Mouse (Mus musculus) heart, embryonic 16.5 days (tissue): ENCODE data around the gene Hbq1b. TPM values are rescaled to one million over a fixed set of nuclear protein-coding genes. Genes with fewer than 3 reads are reported as not detected.

Experiments
- ATAC-seq: fragments of 200-750 bp; cut with Nextera tagmentation; replicated peaks from 2 replicates; pipeline ENCODE4 v1.8.0; 2017; ENCODE audit warnings: moderate number of reproducible peaks; ENCODE audit not compliant: insufficient read depth, low FRiP score; ENCODE audit errors: extremely low read depth
- H3K27ac ChIP-seq: fragments of 300-500 bp; sonication (generic); 2 replicates; pipeline ENCODE4 v1.5.1; 2014; ENCODE audit warnings: mild to moderate bottlenecking, low read length, control low read depth, moderate library complexity
- H3K27me3 ChIP-seq: fragments of 300-500 bp; sonication (generic); 2 replicates; pipeline ENCODE4 v1.6.1; 2014; ENCODE audit warnings: low read length, mixed read lengths; ENCODE audit not compliant: control insufficient read depth, insufficient read depth
- H3K36me3 ChIP-seq: fragments of 300-500 bp; sonication (generic); 2 replicates; pipeline ENCODE4 v1.6.1; 2014; ENCODE audit not compliant: control insufficient read depth, insufficient read depth
- H3K4me1 ChIP-seq: fragments of 300-500 bp; sonication (generic); 2 replicates; pipeline ENCODE4 v1.6.1; 2014; ENCODE audit warnings: low read length, mixed read lengths; ENCODE audit not compliant: control insufficient read depth, insufficient read depth
- H3K4me2 ChIP-seq: fragments of 300-500 bp; sonication (generic); 2 replicates; pipeline ENCODE4 v1.6.1; 2014; ENCODE audit warnings: low read depth, mild to moderate bottlenecking, control low read depth, low read length
- H3K4me3 ChIP-seq: fragments of 300-500 bp; sonication (generic); 2 replicates; pipeline ENCODE4 v1.5.1; 2014; ENCODE audit warnings: mild to moderate bottlenecking, control low read depth, low read length
- H3K9ac ChIP-seq: fragments of 300-500 bp; sonication (generic); 2 replicates; pipeline ENCODE4 v1.6.1; 2014; ENCODE audit warnings: low read length, control low read depth
- H3K9me3 ChIP-seq: fragments of 300-500 bp; sonication (generic); replicated peaks from 2 replicates; pipeline ENCODE4 v1.6.1; 2016; ENCODE audit warnings: low read length; ENCODE audit not compliant: control insufficient read depth
- WGBS: fragments of 180-500 bp; shearing (Covaris S2); extraction: QIAGEN DNeasy Blood & Tissue Kit; methylation state at CpG from one replicate; pipeline ENCODE4 v1.1.7; 2014; 5-methylcytosine and 5-hydroxymethylcytosine counted together
- polyA plus RNA-seq: library from polyadenylated mRNA; unstranded; fragments of >200 nt; fragmentation: Nextera tagmentation; extraction: Ambion mirVana; gene quantifications from 2 replicates; pipeline ENCODE4 v1.2.1, GENCODE M21; 2015

Gene Hbq1b
- polyA plus RNA-seq, 1 experiment from 2014 or later = 1.7 TPM

DNA sequence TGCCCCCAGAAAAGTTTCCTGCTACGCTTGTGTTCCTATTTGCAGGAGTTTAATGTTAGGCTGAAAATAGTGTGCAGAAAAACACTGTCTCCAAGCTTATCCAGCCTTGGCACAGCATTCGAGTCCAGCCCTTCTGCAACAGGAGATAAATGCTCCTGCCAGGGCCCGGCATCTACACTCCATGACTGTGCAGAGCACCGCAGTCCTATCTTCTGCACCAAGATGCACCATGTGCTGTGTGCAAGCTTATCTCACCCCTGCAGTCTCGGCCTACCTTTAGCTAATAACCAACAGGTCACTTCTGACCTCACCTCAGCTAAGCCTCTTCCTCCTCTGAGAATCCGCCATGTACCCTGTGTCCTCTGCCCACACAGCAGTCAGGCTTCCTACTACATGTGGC, 41.2 kb upstream of the Hbq1b start:
- Histone ChIP-seq H3K27ac (no peak overlapping the region), H3K36me3 (peaks cover 18% of the 10 kb centered on the region), H3K9ac (no peak overlapping the region), H3K9me3 (no peaks in the 10 kb centered on the region), H3K27me3 (no peaks in the 10 kb centered on the region), H3K4me2 (no peak overlapping the region), H3K4me1 (peaks cover 8% of the 10 kb centered on the region; the same call in 1 of the 2 replicates), H3K4me3 (no peak overlapping the region)
- no peak for ATAC-seq
- WGBS = 90% methylated on average over 6 of the region's 6 CpGs

DNA sequence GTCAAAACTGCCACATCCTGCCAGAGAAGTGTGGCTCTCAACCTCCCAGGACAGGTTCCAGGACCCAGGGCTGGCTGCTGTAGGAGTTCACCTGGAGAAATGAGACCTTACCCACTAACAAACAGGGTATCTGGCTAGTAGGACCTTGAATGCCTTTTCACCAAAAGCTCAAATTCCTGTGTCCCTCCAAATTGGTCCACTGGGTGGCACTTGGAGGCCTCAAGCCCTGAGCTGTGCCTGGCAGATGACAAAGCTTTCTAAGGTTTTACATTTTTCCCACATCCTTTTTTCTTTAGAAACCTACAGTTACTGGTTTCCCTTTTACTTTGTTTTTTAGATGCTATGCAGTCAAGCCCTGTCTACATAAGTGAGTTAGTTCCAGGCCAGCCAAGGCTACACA, 39.7 kb upstream of the Hbq1b start:
- peaks cover 18% of the 10 kb centered on the region for H3K36me3 ChIP-seq
- H3K9ac ChIP-seq = no peak overlapping the region
- no peak for ATAC-seq
- H3K4me3 ChIP-seq = no peak overlapping the region
- no peak overlapping the region for H3K4me2 ChIP-seq
- peaks cover 8% of the 10 kb centered on the region; the same call in 1 of the 2 replicates for H3K4me1 ChIP-seq
- no peaks in the 10 kb centered on the region for H3K27me3 ChIP-seq
- H3K27ac ChIP-seq = no peak overlapping the region
- no peaks in the 10 kb centered on the region for H3K9me3 ChIP-seq

DNA sequence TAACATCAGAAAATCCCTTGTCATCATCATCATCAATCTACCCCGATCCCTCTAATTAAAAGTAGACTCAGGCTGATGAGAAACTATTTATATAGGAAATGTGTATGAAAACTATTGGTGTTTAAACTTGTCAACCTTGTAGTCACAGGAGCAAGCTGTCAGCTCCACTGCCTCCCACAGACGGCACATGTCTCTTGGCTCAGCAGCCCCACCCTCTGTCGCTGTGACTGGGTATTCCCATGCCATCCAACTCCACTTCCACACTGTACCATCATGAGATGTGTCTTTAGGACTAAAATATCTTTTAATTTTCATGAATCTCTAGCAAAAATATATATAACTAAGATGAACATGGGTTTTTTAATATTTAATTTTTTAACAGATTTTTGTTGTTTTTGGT, 38.4 kb upstream of the Hbq1b start:
- Histone ChIP-seq H3K4me3 (no peak overlapping the region), H3K27ac (no peak overlapping the region), H3K4me2 (no peak overlapping the region), H3K4me1 (peaks cover 7% of the 10 kb centered on the region; the same call in 1 of the 2 replicates), H3K36me3 (peaks cover 18% of the 10 kb centered on the region), H3K9me3 (no peaks in the 10 kb centered on the region), H3K9ac (no peak overlapping the region), H3K27me3 (no peaks in the 10 kb centered on the region)
- 80% methylated on average over 3 of the region's 3 CpGs for WGBS
- ATAC-seq = no peak

DNA sequence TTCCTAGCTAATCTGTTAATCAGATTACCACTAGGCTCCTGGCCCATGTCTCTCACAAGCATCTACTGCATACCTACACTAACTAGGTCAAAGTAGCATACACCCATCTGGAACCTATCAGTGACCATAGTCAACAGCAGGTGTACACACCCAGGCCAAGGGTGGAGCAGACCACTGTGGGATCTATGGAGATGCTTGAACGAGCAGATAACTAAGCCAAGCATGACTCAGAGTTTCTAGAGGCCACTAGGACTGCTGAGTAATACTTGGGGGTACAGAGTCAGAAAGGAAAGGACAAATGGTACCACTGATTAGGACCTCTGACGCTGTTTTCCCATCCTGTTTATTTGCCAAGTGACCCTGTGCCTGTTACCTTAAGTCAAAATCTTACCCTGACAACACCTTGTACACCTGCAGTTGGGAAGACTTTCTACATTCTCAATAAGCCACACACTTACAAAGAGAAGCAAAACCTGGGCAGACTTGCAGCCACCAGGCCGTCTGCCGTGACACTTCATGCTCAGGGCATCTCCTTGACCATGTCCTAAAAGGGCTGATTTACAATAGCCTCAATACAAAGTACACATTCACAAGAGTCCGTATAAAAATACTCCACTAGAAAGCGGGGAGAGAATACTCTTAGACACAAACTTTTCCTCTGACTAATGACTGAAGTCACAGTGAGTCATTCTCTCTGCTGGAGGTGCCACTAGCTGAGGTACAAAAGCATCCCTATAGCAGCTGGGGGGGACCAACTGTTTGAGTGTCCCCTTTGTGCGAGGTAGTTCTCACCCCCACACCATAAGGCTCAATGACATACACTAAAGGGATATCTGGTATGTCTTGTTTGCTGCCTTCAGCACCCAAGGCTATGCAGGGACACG, 35.6 kb upstream of the Hbq1b start:
- WGBS = 86% methylated on average over 8 of the region's 8 CpGs
- Histone ChIP-seq H3K27me3 (no peaks in the 10 kb centered on the region), H3K36me3 (peaks cover 23% of the 10 kb centered on the region), H3K27ac (no peak overlapping the region), H3K4me1 (no peaks in the 10 kb centered on the region), H3K9me3 (no peaks in the 10 kb centered on the region), H3K4me3 (no peak overlapping the region), H3K9ac (no peak overlapping the region), H3K4me2 (no peak overlapping the region)
- ATAC-seq = no peak

DNA sequence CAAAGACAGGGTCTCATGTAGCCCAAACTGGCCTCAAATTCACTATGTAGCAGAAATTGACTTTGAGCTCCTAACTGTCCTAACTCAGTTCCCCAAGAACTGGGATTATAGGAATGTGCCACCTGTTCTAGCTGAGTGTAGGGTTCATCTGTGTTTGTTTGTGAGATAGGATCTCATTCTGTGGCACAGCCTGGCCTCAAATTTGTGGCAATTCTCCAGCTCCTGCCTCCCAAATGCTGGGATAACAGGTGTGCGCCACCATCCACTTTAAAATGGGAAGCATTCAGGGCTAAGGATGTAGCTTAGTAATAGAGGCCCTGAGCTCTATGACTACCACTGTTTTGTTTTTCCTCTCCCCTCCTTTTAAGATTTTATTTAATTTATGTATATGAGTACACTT, 33.6 kb upstream of the Hbq1b start:
- ATAC-seq = no peak
- 96% methylated on average over 1 of the region's 1 CpGs for WGBS
- peaks cover 16% of the 10 kb centered on the region for H3K36me3 ChIP-seq
- H3K9ac ChIP-seq = no peak overlapping the region
- no peaks in the 10 kb centered on the region for H3K9me3 ChIP-seq
- no peaks in the 10 kb centered on the region for H3K27me3 ChIP-seq
- no peaks in the 10 kb centered on the region for H3K4me1 ChIP-seq
- H3K4me3 ChIP-seq = no peak overlapping the region
- no peak overlapping the region for H3K27ac ChIP-seq
- H3K4me2 ChIP-seq = no peak overlapping the region

DNA sequence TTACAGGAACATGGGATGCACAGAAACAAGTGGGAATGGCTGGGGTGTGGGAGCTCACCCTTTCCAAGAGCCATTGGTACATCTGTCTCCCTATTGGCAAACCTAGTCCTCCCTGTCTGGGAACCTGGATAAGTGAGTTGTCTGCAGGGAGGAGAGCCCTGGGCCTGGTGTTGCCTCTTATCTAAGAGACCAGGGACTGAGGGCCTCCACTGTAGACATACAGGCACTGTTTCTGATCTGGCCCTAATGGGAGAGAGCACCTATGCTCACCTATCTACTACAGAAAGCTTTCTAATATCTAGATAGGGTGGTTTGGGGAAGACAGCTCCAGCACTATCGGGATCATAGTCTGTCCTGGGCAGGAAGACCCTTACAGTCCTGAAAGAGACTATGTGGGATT, 30.6 kb upstream of the Hbq1b start:
- 97% methylated on average over 1 of the region's 1 CpGs for WGBS
- no peak overlapping the region for H3K9ac ChIP-seq
- no peaks in the 10 kb centered on the region for H3K9me3 ChIP-seq
- no peaks in the 10 kb centered on the region for H3K27me3 ChIP-seq
- ATAC-seq = no peak
- H3K4me1 ChIP-seq = no peaks in the 10 kb centered on the region
- H3K36me3 ChIP-seq = peaks cover 5% of the 10 kb centered on the region; the same call in 1 of the 2 replicates
- no peak overlapping the region for H3K4me2 ChIP-seq
- H3K4me3 ChIP-seq = no peak overlapping the region
- no peak overlapping the region for H3K27ac ChIP-seq

DNA sequence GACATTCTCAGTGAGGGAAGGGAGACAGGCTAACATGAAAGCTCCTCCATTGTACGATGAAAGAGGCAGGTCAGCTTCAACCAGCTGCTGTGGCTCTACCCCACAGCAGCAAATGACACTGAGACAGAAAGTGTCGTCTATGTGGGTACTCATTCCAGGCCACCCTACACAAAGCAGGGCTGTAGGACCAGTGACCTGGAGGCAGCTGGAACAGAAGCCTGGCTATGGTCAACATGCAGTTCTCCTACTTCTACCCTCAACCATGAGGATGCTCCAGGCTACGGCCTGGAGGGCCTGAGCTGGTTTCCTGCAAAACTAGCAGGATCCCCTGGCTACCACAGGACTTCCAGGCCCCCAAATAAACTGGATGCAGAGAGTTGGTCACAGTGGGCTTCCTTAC, 30.2 kb upstream of the Hbq1b start:
- no peak for ATAC-seq
- WGBS = 85% methylated on average over 3 of the region's 3 CpGs
- H3K36me3 ChIP-seq = peaks cover 5% of the 10 kb centered on the region; the same call in 1 of the 2 replicates
- no peak overlapping the region for H3K27ac ChIP-seq
- no peaks in the 10 kb centered on the region for H3K27me3 ChIP-seq
- no peak overlapping the region for H3K9ac ChIP-seq
- H3K9me3 ChIP-seq = no peaks in the 10 kb centered on the region
- H3K4me3 ChIP-seq = no peak overlapping the region
- H3K4me2 ChIP-seq = no peak overlapping the region
- no peaks in the 10 kb centered on the region for H3K4me1 ChIP-seq

DNA sequence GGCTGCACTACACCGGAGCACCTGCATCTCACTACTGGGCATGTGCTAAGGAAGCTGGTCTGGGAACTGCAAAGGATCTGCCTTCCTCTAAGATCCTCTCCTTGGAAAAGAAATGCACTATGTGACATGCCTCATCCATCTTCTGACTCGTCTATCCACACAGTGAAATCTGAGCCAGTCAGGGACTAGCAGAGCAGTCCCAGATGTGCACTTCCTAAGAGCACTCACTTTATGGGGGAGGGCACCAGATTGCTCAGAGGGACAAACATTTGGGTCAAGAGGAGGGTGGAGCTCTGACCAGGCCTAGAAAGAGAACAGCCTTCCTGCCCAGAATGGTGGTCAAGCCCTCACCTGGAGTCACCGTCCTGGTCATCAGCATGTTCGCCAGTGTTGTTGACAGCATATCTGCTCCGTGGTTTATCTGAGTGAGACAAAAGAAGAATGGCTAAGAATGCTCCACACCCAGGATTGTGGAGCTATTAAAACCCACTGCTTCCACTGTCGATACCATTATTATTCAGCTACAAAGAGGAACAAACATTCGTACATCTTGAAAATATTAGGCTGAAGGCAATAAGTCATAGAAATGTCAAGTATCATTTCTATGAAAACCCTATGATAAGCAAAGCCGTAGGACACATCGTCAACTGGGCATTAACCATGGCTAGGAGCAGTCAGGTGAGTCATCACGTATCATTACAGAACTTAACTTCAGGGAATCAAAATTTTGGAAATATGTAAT, 23.9 kb upstream of the Hbq1b start:
- no peak overlapping the region for H3K4me2 ChIP-seq
- peaks cover 2% of the 10 kb centered on the region for H3K4me1 ChIP-seq
- H3K9me3 ChIP-seq = no peaks in the 10 kb centered on the region
- ATAC-seq = no peak
- H3K27me3 ChIP-seq = no peaks in the 10 kb centered on the region
- no peak overlapping the region for H3K27ac ChIP-seq
- no peak overlapping the region for H3K9ac ChIP-seq
- 67% methylated on average over 10 of the region's 10 CpGs for WGBS
- 0 out of 2 replicates have a peak, but pooled peaks cover 2% of the 10 kb centered on the region for H3K36me3 ChIP-seq
- no peak overlapping the region for H3K4me3 ChIP-seq

DNA sequence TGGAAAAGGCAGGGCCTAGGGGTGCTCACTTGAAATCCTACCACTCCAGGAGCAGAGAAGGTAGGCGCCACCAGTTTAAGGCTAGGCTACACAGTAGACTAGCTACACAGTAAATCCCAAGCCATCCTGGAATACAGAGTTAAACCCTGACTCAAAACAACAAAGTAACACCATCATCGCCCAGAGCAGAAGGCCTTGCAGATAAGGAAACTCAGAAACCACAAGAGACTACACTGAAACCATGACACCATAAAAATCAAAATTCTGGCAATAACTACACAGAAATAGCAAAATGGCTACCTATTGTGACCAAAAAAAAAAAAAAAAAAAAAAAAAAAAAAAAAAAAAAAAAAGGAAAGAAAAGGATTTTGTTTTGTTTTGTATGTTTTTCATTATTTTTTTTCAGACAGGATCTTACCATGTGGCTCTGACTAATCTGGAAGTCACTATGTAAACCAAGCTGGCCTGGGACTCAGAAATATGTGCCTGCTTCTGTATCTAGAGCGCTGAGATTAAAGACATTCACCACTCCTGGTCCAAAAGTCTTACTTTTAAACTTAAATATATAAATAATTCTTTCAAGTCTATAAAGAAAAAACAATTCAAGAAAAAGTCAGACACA, 21.5 kb upstream of the Hbq1b start:
- no peak for ATAC-seq
- Histone ChIP-seq H3K36me3 (0 out of 2 replicates have a peak, but pooled peaks cover 2% of the 10 kb centered on the region), H3K27me3 (no peaks in the 10 kb centered on the region), H3K4me3 (no peak overlapping the region), H3K4me2 (no peak overlapping the region), H3K27ac (no peak overlapping the region), H3K4me1 (peaks cover 5% of the 10 kb centered on the region), H3K9me3 (no peaks in the 10 kb centered on the region), H3K9ac (no peak overlapping the region)
- WGBS = 85% methylated on average over 3 of the region's 3 CpGs
